Mouse (Mus musculus): ENCODE measurements at regions not wholly inside any gene's neighbourhood (a gene's known extent, or its start where the extent isn't known, plus 50 kb on each side); places are given as distances from the start of the nearest gene placed in this dataset.

DNA sequence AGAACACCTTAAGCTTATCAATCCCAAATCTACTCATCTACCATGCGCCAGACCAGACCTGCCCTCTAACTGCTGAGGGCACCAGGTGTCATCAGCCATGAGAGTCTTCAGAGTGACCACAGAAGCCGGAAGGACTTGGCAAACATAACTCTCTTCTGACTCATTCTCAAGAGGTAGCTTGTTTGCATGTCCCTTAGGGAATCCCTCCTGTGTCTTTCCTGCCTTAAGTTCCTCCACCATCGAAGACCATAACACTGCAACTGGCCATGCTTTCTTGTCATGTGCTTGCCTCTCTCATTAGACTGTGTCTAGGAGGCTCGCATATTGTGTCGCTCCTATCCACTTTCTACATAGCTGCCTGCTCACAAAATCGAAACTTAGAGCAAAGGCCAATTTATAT, 226.1 kb upstream of the Ncam1 start:
- Histone ChIP-seq H3K9me3 (ENCODE audit: control insufficient read depth, low read length) (no peaks in the 10 kb centered on the region), H3K27me3 (ENCODE audit: control insufficient read depth, insufficient read depth, low read length) (no peaks in the 10 kb centered on the region), H3K4me2 (ENCODE audit: low read length) (no peak overlapping the region), H3K27ac (replicated peaks; ENCODE audit: low read depth, low read length) (no peak overlapping the region), H3K36me3 (ENCODE audit: control insufficient read depth, insufficient read depth, low read length) (no peaks in the 10 kb centered on the region), H3K9ac (replicated peaks; ENCODE audit: low read length) (no peak overlapping the region), H3K4me1 (ENCODE audit: control insufficient read depth, insufficient read depth, low read length) (no peaks in the 10 kb centered on the region), H3K4me3 (replicated peaks; ENCODE audit: low read depth, low read length) (no peak overlapping the region)
- DNase-seq (no peak), ATAC-seq (ENCODE audit: low FRiP score, low TSS enrichment) (no peak)
- 91% methylated on average over 6 of the region's 6 CpGs for WGBS

DNA sequence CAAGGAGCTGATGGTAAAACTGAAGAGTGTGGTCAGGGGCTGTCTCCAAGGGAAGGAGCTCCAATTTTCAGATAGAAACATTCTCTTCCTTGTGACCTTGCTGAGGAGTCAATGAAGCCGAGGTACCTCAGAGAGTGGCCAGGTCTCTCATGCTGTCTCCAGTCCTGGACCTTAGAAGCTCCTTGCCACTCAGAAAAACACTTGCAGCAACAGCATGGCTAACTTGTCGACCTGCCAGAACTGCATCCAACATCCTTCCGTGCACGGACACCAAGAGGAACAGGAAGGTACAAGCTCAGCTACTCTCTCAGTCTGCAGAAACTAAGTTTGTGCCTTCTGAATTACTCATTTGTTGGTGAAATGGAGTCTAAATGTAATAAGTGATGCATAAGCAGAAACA, 214.9 kb upstream of the Ncam1 start:
- no peaks in the 10 kb centered on the region for H3K27me3 ChIP-seq (ENCODE audit: control insufficient read depth, insufficient read depth, low read length)
- H3K9me3 ChIP-seq (ENCODE audit: control insufficient read depth, low read length), result no peaks in the 10 kb centered on the region
- no peak overlapping the region for H3K4me3 ChIP-seq (replicated peaks; ENCODE audit: low read depth, low read length)
- no peak for DNase-seq
- H3K9ac ChIP-seq (replicated peaks; ENCODE audit: low read length), result no peak overlapping the region
- H3K27ac ChIP-seq (replicated peaks; ENCODE audit: low read depth, low read length), result no peak overlapping the region
- 90% methylated on average over 4 of the region's 4 CpGs for WGBS
- no peaks in the 10 kb centered on the region for H3K4me1 ChIP-seq (ENCODE audit: control insufficient read depth, insufficient read depth, low read length)
- ATAC-seq (ENCODE audit: low FRiP score, low TSS enrichment), result no peak
- no peaks in the 10 kb centered on the region for H3K36me3 ChIP-seq (ENCODE audit: control insufficient read depth, insufficient read depth, low read length)
- H3K4me2 ChIP-seq (ENCODE audit: low read length), result no peak overlapping the region

DNA sequence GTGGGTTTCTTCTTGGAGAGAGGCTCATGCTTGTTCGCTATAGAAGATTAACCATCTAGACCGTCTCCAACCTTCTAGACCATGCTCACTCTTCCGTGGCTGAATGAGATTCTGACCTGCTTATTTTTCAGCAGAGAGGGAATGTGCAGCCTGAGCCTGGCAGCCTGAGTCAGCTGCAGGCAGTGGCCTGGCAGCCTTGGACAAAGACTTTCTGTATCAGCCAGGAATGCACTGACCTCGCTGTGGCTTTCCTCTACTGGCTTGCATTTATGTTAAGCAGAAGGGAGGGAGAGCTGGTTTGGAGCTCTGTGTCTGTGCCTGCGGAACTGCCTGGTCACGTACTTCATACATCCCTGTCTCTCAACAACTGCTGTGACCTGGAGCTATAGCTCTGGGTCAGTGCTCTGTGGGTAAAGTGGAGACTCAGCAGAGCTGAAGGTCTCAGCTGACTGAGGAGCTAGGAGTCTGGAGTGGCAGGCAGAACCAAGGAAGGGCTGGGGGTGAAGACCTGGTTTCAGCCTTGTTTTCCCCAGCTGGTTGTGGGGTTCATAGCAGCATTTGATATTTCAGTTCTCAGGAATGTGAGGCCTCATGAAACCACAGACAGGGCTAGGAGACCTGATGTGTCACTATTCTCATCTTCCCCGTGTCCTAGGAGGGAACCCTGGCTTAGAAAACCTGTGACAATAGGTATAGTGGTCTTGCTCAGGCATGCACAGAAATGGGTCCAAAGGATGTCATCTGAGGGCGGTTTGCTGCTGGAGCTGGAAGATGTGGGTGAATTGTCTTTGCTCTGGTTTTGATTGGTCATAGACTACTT, 207.2 kb upstream of the Ncam1 start:
- ATAC-seq (ENCODE audit: low FRiP score, low TSS enrichment) (no peak), DNase-seq (peak; percentile 50)
- Histone ChIP-seq H3K4me3 (replicated peaks; ENCODE audit: low read depth, low read length) (no peak overlapping the region), H3K9me3 (ENCODE audit: control insufficient read depth, low read length) (no peaks in the 10 kb centered on the region), H3K4me2 (ENCODE audit: low read length) (no peak overlapping the region), H3K27me3 (ENCODE audit: control insufficient read depth, insufficient read depth, low read length) (no peaks in the 10 kb centered on the region), H3K4me1 (ENCODE audit: control insufficient read depth, insufficient read depth, low read length) (peaks cover 9% of the 10 kb centered on the region; the same call in 1 of the 2 replicates), H3K36me3 (ENCODE audit: control insufficient read depth, insufficient read depth, low read length) (no peaks in the 10 kb centered on the region), H3K9ac (replicated peaks; ENCODE audit: low read length) (no peak overlapping the region), H3K27ac (replicated peaks; ENCODE audit: low read depth, low read length) (peak overlapping the region; percentile 33; the same call in 1 of the 2 replicates)
- 43% methylated on average over 8 of the region's 8 CpGs for WGBS

DNA sequence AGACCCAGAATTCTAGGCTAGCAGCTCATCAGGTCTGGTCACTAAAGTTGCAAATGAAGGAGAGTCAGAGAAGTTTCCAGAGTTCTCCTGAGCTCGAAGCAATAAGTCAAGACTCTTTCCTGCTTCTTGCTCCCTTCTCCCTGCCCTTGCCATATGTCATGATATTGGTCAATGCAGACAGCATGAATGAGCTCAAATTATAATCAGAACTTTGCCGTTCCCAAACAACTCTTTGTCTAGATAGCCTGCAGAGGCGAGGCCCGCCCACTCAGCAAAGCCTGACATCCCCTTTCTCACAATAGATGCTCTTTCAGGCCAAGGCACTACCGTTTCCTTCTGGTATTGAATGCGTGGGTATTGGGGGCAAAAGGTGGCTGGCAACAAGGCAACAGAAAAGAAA, 204.0 kb upstream of the Ncam1 start:
- no peak for DNase-seq

DNA sequence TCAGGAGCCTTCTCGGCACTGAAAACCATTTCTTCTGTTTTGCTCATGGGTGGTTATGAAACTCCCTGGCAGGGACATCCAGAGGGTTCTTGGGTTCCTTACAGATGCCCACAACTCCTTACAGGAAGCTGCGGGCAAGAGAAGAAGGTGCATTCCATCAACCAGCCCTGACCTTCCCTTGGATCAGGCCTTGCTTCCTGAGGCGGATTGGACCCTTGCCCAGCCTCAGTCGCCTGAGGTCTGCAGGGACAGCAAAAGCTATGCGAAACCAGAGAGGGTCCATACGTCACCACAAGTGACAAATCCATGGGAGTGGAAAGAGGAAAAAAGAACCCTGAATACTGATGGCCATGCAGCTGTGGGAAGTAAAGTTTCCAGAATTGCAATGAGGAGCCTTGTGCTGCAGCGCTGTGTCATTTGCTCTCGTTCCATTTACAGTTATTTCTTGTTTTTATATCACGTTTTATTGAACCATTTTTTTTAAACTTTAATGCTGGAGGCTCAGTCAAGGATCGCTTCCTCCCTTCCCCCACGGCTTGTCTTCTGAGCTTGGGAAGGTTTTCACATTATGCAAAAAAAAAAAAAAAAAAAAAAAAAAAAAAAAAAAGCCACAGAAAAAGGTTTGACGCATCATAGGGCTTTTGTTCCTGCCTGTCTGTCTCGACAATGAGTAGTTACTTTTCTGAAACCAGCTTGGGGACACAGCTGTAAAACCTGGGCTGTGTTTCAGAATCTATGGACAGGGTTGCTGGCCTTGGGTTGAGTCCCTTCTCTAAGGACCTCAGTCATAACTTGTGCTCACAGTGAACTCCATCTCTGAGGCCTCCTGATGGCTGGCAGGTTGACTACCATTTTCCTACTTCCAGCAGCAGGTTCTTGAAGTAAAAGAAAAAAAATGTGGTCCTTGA, 202.0 kb upstream of the Ncam1 start:
- DNase-seq (peak; percentile 51), ATAC-seq (ENCODE audit: low FRiP score, low TSS enrichment) (no peak)
- Histone ChIP-seq H3K9me3 (ENCODE audit: control insufficient read depth, low read length) (peaks cover 6% of the 10 kb centered on the region), H3K4me1 (ENCODE audit: control insufficient read depth, insufficient read depth, low read length) (peaks cover 5% of the 10 kb centered on the region; the same call in 1 of the 2 replicates), H3K27ac (replicated peaks; ENCODE audit: low read depth, low read length) (no peak overlapping the region), H3K4me2 (ENCODE audit: low read length) (no peak overlapping the region), H3K4me3 (replicated peaks; ENCODE audit: low read depth, low read length) (no peak overlapping the region), H3K36me3 (ENCODE audit: control insufficient read depth, insufficient read depth, low read length) (no peaks in the 10 kb centered on the region), H3K27me3 (ENCODE audit: control insufficient read depth, insufficient read depth, low read length) (no peaks in the 10 kb centered on the region), H3K9ac (replicated peaks; ENCODE audit: low read length) (no peak overlapping the region)
- WGBS, result 56% methylated on average over 13 of the region's 13 CpGs

More for the DNA sequence above, 204.0 kb upstream of the Ncam1 start:
- Histone ChIP-seq H3K27me3 (ENCODE audit: control insufficient read depth, insufficient read depth, low read length) (no peaks in the 10 kb centered on the region), H3K9me3 (ENCODE audit: control insufficient read depth, low read length) (no peaks in the 10 kb centered on the region), H3K4me3 (replicated peaks; ENCODE audit: low read depth, low read length) (no peak overlapping the region), H3K36me3 (ENCODE audit: control insufficient read depth, insufficient read depth, low read length) (no peaks in the 10 kb centered on the region), H3K27ac (replicated peaks; ENCODE audit: low read depth, low read length) (no peak overlapping the region), H3K9ac (replicated peaks; ENCODE audit: low read length) (no peak overlapping the region), H3K4me2 (ENCODE audit: low read length) (no peak overlapping the region), H3K4me1 (ENCODE audit: control insufficient read depth, insufficient read depth, low read length) (peaks cover 12% of the 10 kb centered on the region; the same call in 1 of the 2 replicates)
- no peak for ATAC-seq (ENCODE audit: low FRiP score, low TSS enrichment)
- WGBS, result 75% methylated on average over 6 of the region's 6 CpGs

DNA sequence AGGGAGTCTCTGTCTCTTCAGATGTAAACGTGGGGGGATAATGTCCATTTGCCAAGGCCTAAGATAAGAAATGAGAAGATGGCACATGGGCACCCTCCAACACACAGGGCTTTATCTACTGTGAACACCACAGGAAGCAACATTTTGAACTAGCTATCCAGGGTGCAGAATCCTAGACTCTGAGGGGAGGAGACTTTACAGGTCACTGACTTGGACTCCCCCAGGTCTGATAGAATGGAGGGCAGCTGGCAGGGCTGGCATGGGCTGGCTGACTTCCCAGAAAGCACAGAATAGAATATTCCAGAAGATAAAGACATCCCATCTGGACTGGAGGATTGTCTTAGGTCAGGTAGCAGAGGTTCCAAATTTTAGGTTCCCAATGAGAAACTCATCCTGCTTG, 201.2 kb upstream of the Ncam1 start:
- no peak for DNase-seq

DNA sequence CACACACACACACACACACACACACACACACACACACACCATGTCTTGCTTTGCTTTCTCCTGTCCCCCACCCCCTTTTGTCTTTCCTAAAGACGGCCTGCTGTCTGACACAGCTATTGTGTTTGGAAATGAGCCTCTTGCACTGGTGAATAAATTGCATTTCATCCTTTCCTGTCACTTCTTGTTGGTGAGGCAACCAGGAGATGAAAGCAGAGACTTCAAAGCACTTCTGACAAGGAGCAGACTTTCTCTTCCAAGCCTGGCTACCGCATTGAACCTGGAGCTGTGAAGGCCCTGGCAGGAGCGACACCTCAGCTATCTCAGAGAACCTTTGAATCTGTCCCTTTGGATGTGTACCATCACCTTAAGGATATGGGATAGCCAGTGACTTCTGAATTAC, 199.4 kb upstream of the Ncam1 start:
- Histone ChIP-seq H3K9ac (replicated peaks; ENCODE audit: low read length) (no peak overlapping the region), H3K36me3 (ENCODE audit: control insufficient read depth, insufficient read depth, low read length) (no peaks in the 10 kb centered on the region), H3K4me1 (ENCODE audit: control insufficient read depth, insufficient read depth, low read length) (0 out of 2 replicates have a peak, but pooled peaks cover 3% of the 10 kb centered on the region), H3K4me3 (replicated peaks; ENCODE audit: low read depth, low read length) (no peak overlapping the region), H3K27me3 (ENCODE audit: control insufficient read depth, insufficient read depth, low read length) (no peaks in the 10 kb centered on the region), H3K4me2 (ENCODE audit: low read length) (no peak overlapping the region), H3K9me3 (ENCODE audit: control insufficient read depth, low read length) (peaks cover 13% of the 10 kb centered on the region), H3K27ac (replicated peaks; ENCODE audit: low read depth, low read length) (0 out of 2 replicates have a peak overlapping the region, but pooled peaks have one; percentile 13)
- DNase-seq, result peak; percentile 59
- ATAC-seq (ENCODE audit: low FRiP score, low TSS enrichment), result no peak
- 18% methylated on average over 3 of the region's 3 CpGs for WGBS

More for the DNA sequence above, 201.2 kb upstream of the Ncam1 start:
- Histone ChIP-seq H3K36me3 (ENCODE audit: control insufficient read depth, insufficient read depth, low read length) (no peaks in the 10 kb centered on the region), H3K4me2 (ENCODE audit: low read length) (no peak overlapping the region), H3K4me3 (replicated peaks; ENCODE audit: low read depth, low read length) (no peak overlapping the region), H3K27me3 (ENCODE audit: control insufficient read depth, insufficient read depth, low read length) (no peaks in the 10 kb centered on the region), H3K9me3 (ENCODE audit: control insufficient read depth, low read length) (peaks cover 11% of the 10 kb centered on the region), H3K27ac (replicated peaks; ENCODE audit: low read depth, low read length) (no peak overlapping the region), H3K9ac (replicated peaks; ENCODE audit: low read length) (no peak overlapping the region), H3K4me1 (ENCODE audit: control insufficient read depth, insufficient read depth, low read length) (0 out of 2 replicates have a peak, but pooled peaks cover 3% of the 10 kb centered on the region)
- 78% methylated on average over 1 of the region's 1 CpGs for WGBS
- no peak for ATAC-seq (ENCODE audit: low FRiP score, low TSS enrichment)

DNA sequence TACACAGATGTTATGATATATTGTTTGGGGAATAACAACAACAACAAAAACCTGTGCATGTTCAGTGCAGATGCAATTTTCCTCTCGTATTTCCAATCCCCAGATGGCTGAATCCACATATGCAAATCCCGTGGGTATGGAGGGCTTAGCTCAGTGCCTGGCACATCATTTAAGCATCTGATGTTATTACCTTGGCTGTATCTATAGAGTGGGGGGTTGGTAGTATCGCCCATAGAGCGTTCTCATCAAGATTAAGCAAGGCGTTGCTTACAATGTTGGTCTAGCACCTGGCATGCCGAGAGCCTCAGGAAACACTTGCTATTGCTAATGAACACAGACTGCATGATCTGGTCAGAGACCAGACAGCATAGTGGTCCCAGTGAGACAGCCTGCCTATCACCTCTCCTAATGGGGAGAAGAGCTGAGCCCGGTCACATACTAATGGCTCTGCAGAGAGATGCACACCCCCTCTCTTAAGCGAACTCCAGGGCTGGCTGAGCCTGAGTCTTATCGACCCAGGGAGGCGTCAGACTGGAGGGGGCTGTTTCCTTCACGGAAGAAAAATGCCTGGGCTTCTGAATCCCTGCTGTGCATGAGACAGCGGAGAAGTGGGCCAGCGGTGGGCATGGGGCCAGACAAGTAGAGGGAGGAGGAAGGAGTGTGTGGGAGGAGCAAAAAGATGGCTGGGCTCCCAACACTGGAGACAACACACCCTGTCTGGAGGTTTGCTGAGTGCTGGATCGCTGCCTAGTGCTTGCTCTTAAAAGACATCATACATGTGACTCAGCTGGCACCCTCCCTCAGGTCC, 190.9 kb upstream of the Ncam1 start:
- Histone ChIP-seq H3K9ac (replicated peaks; ENCODE audit: low read length) (no peak overlapping the region), H3K36me3 (ENCODE audit: control insufficient read depth, insufficient read depth, low read length) (no peaks in the 10 kb centered on the region), H3K27me3 (ENCODE audit: control insufficient read depth, insufficient read depth, low read length) (no peaks in the 10 kb centered on the region), H3K27ac (replicated peaks; ENCODE audit: low read depth, low read length) (no peak overlapping the region), H3K4me1 (ENCODE audit: control insufficient read depth, insufficient read depth, low read length) (no peaks in the 10 kb centered on the region), H3K4me2 (ENCODE audit: low read length) (no peak overlapping the region), H3K9me3 (ENCODE audit: control insufficient read depth, low read length) (no peaks in the 10 kb centered on the region), H3K4me3 (replicated peaks; ENCODE audit: low read depth, low read length) (no peak overlapping the region)
- WGBS, result 42% methylated on average over 14 of the region's 14 CpGs
- DNase-seq, result peak; percentile 78
- ATAC-seq (ENCODE audit: low FRiP score, low TSS enrichment), result peak; percentile 79
